Mouse (Mus musculus) liver, adult 2 months (tissue): ENCODE results near the gene Adh5. TPM values are rescaled to one million over a fixed set of nuclear protein-coding genes. Genes with fewer than 3 reads are reported as not detected.
A peak's percentile ranks its signal among the peaks of the same experiment; 100 is the strongest.

Experiments used
- DNase-seq: peaks from one replicate; pipeline ENCODE4 v3.0.0-alpha.2; 2011; ENCODE audit warnings: low read depth, low spot score; ENCODE audit errors: extremely low read depth
- H3K27ac ChIP-seq: fragments of 200-500 bp; replicated peaks from 2 replicates; pipeline ENCODE4 v1.5.1; 2012; ENCODE audit warnings: low read depth, mild to moderate bottlenecking, control low read depth, inconsistent platforms, low read length; ENCODE audit not compliant: insufficient read depth
- H3K27me3 ChIP-seq: fragments of 200-500 bp; 2 replicates; pipeline ENCODE4 v1.6.1; 2012; ENCODE audit warnings: mild to moderate bottlenecking, moderate library complexity, low read length, inconsistent platforms; ENCODE audit not compliant: control insufficient read depth, insufficient read depth
- H3K36me3 ChIP-seq: fragments of 200-500 bp; 2 replicates; pipeline ENCODE4 v1.6.1; 2012; ENCODE audit warnings: low read length, inconsistent platforms; ENCODE audit not compliant: control insufficient read depth, insufficient read depth
- H3K4me1 ChIP-seq: fragments of 200-500 bp; 2 replicates; pipeline ENCODE4 v1.6.1; 2011; ENCODE audit warnings: low read length; ENCODE audit not compliant: control insufficient read depth, insufficient read depth
- H3K4me3 ChIP-seq: fragments of 200-500 bp; 2 replicates; pipeline ENCODE4 v1.5.1; 2011; ENCODE audit warnings: low read depth, mild to moderate bottlenecking, control low read depth, low read length, moderate library complexity; ENCODE audit not compliant: insufficient read depth
- H3K79me2 ChIP-seq: fragments of 200-500 bp; 2 replicates; pipeline ENCODE4 v1.6.1; 2012; ENCODE audit warnings: inconsistent platforms, mild to moderate bottlenecking, low read length, moderate library complexity; ENCODE audit not compliant: control insufficient read depth, insufficient read depth
- H3K9ac ChIP-seq: fragments of 200-500 bp; 2 replicates; pipeline ENCODE4 v1.6.1; 2012; ENCODE audit warnings: low read depth, mild to moderate bottlenecking, control low read depth, inconsistent platforms, low read length
- CTCF ChIP-seq: fragments of 200-500 bp; IDR thresholded peaks from 2 replicates; pipeline ENCODE4 v1.5.1; 2011; ENCODE audit warnings: low read depth, low read length, control low read depth
- POLR2A ChIP-seq: fragments of 200-500 bp; IDR thresholded peaks from 2 replicates; pipeline ENCODE4 v1.6.1; 2011; ENCODE audit warnings: low read length, control low read depth; ENCODE audit not compliant: insufficient read depth; ENCODE audit errors: extremely low read depth
- WGBS: fragments of 180-500 bp; shearing (Covaris S2); methylation state at CpG from one replicate; pipeline ENCODE4 v1.1.7; 2018; 5-methylcytosine and 5-hydroxymethylcytosine counted together
- polyA plus RNA-seq: library from polyadenylated mRNA; depleted of rRNA; stranded (reverse); fragments of >200 nt; gene quantifications from 2 replicates; pipeline ENCODE4 v1.2.3, GENCODE M21; 2012
- total RNA-seq: library from RNA; depleted of rRNA; stranded (reverse); fragments of >200 nt; gene quantifications from 2 replicates; pipeline ENCODE4 v1.2.3, GENCODE M21; 2014

Adh5 gene
- total and polyA plus RNA-seq, 2 experiments = 144 to 567 TPM

- Histone ChIP-seq H3K36me3 (peaks cover 72% of the 10 kb centered on the region), H3K27ac (no peak overlapping the region), H3K9ac (no peak overlapping the region), H3K27me3 (no peaks in the 10 kb centered on the region), H3K4me3 (no peak overlapping the region), H3K4me1 (peaks cover 23% of the 10 kb centered on the region), H3K79me2 (peaks cover 14% of the 10 kb centered on the region; the same call in 1 of the 2 replicates)
- no peak for TF ChIP-seq CTCF
- no peak for TF ChIP-seq POLR2A
- DNase-seq = no peak
- 77% methylated on average over 12 of the region's 12 CpGs for WGBS
Observed at GRCm38 (mm10) chr3:138448077-138448860, 5.4 kb downstream of the Adh5 start.

- H3K27ac ChIP-seq = no peak overlapping the region
- H3K4me3 ChIP-seq = no peak overlapping the region
- H3K27me3 ChIP-seq = no peaks in the 10 kb centered on the region
- WGBS = 54% methylated on average over 10 of the region's 10 CpGs
- peak; percentile 62 for DNase-seq
- TF ChIP-seq CTCF (no peak), POLR2A (no peak)
- no peaks in the 10 kb centered on the region for H3K79me2 ChIP-seq
- H3K36me3 ChIP-seq = peaks cover 71% of the 10 kb centered on the region
- peaks cover 11% of the 10 kb centered on the region; the same call in 1 of the 2 replicates for H3K4me1 ChIP-seq
- H3K9ac ChIP-seq = no peak overlapping the region
Observed at GRCm38 (mm10) chr3:138452169-138452568, 9.3 kb downstream of the Adh5 start.

GRCm38 (mm10) chr3:138454234-138454633 is 11.3 kb downstream of the Adh5 start:
- Histone ChIP-seq H3K36me3 (peaks cover 58% of the 10 kb centered on the region), H3K27me3 (no peaks in the 10 kb centered on the region)

GRCm38 (mm10) chr3:138454711-138455435 is 12.0 kb downstream of the Adh5 start:
- WGBS = 39% methylated on average over 13 of the region's 13 CpGs
- H3K9ac ChIP-seq = no peak overlapping the region
- H3K4me1 ChIP-seq = peaks cover 11% of the 10 kb centered on the region; the same call in 1 of the 2 replicates
- H3K27me3 ChIP-seq = no peaks in the 10 kb centered on the region
- no peak for TF ChIP-seq CTCF
- no peak for TF ChIP-seq POLR2A
- no peak overlapping the region for H3K4me3 ChIP-seq
- no peaks in the 10 kb centered on the region for H3K79me2 ChIP-seq
- H3K36me3 ChIP-seq = peaks cover 55% of the 10 kb centered on the region
- 0 out of 2 replicates have a peak overlapping the region, but pooled peaks have one; percentile 8 for H3K27ac ChIP-seq
- DNase-seq = peak; percentile 92

More at GRCm38 (mm10) chr3:138454234-138454633, 11.3 kb downstream of the Adh5 start:
- H3K4me1 ChIP-seq = peaks cover 11% of the 10 kb centered on the region; the same call in 1 of the 2 replicates
- DNase-seq = peak; percentile 52
- WGBS = 22% methylated on average over 1 of the region's 1 CpGs
- H3K27ac ChIP-seq = peak overlapping the region; percentile 26; the same call in 1 of the 2 replicates
- no peak for TF ChIP-seq CTCF
- no peak for TF ChIP-seq POLR2A
- H3K79me2 ChIP-seq = no peaks in the 10 kb centered on the region
- no peak overlapping the region for H3K9ac ChIP-seq
- no peak overlapping the region for H3K4me3 ChIP-seq

DNA sequence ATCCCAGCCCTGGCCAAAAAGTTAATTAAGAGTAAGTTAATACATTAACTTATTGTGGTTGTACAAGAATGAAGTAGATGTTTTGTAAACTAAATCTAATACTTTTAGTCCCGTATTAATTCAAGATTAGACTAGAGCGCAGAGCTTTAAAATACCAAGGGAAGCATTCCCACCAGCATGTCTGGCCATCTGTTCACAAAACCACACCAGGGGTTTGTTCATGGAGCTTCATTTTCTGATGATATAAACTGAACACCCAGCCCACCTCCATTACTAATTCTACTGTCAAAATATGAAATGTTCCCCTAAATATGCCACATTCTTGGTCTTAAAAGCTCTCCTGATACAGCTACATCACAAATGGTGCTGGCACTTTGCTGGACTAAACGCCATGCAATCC is 15.5 kb downstream of the Adh5 start:
- no peak for DNase-seq
- no peaks in the 10 kb centered on the region for H3K79me2 ChIP-seq
- no peaks in the 10 kb centered on the region for H3K27me3 ChIP-seq
- no peak overlapping the region for H3K27ac ChIP-seq
- peaks cover 51% of the 10 kb centered on the region for H3K36me3 ChIP-seq
- H3K4me3 ChIP-seq = no peak overlapping the region
- 96% methylated on average over 3 of the region's 3 CpGs for WGBS
- H3K9ac ChIP-seq = no peak overlapping the region
- TF ChIP-seq POLR2A (no peak), CTCF (no peak)
- H3K4me1 ChIP-seq = peaks cover 9% of the 10 kb centered on the region; the same call in 1 of the 2 replicates
